Mouse (Mus musculus) heart, embryonic 15.5 days (tissue): ENCODE measurements around the gene Sdr39u1. TPM values are rescaled to one million over a fixed set of nuclear protein-coding genes. Genes with fewer than 3 reads are reported as not detected.

Experiments used
- ATAC-seq: fragments of 200-750 bp; cut with Nextera tagmentation; replicated peaks from 2 replicates; pipeline ENCODE4 v1.8.0; 2017; ENCODE audit warnings: low read depth, moderate TSS enrichment; ENCODE audit not compliant: insufficient number of reproducible peaks, insufficient read depth, low FRiP score
- H3K27ac ChIP-seq: fragments of 300-500 bp; sonication (generic); 2 replicates; pipeline ENCODE4 v1.5.1; 2015; ENCODE audit warnings: mild to moderate bottlenecking, inconsistent platforms
- H3K27me3 ChIP-seq: fragments of 300-500 bp; sonication (generic); 2 replicates; pipeline ENCODE4 v1.6.1; 2015; ENCODE audit warnings: inconsistent platforms
- H3K36me3 ChIP-seq: fragments of 300-500 bp; sonication (generic); 2 replicates; pipeline ENCODE4 v1.6.1; 2015; ENCODE audit warnings: mild to moderate bottlenecking, inconsistent platforms
- H3K4me1 ChIP-seq: fragments of 300-500 bp; sonication (generic); replicated peaks from 2 replicates; pipeline ENCODE4 v1.6.1; 2015; ENCODE audit warnings: inconsistent platforms
- H3K4me2 ChIP-seq: fragments of 300-500 bp; sonication (generic); 2 replicates; pipeline ENCODE4 v1.6.1; 2015; ENCODE audit warnings: inconsistent platforms, mild to moderate bottlenecking, moderate library complexity
- H3K4me3 ChIP-seq: fragments of 300-500 bp; sonication (generic); 2 replicates; pipeline ENCODE4 v1.5.1; 2015; ENCODE audit warnings: mild to moderate bottlenecking, inconsistent platforms
- H3K9ac ChIP-seq: fragments of 300-500 bp; sonication (generic); 2 replicates; pipeline ENCODE4 v1.6.1; 2015; ENCODE audit warnings: mild to moderate bottlenecking, inconsistent platforms
- H3K9me3 ChIP-seq: fragments of 300-500 bp; sonication (generic); replicated peaks from 2 replicates; pipeline ENCODE4 v1.6.1; 2016; ENCODE audit warnings: inconsistent platforms
- WGBS: fragments of 180-500 bp; shearing (Covaris S2); methylation state at CpG from one replicate; pipeline ENCODE4 v1.1.7; 2015; ENCODE audit warnings: mixed read lengths; 5-methylcytosine and 5-hydroxymethylcytosine counted together
- polyA plus RNA-seq: library from polyadenylated mRNA; unstranded; fragments of >200 nt; fragmentation: Nextera tagmentation; extraction: Ambion mirVana; gene quantifications from 2 replicates; pipeline ENCODE4 v1.2.1, GENCODE M21; 2015

The Sdr39u1 gene
- polyA plus RNA-seq, 1 experiment from 2014 or later: 45.3 TPM

DNA sequence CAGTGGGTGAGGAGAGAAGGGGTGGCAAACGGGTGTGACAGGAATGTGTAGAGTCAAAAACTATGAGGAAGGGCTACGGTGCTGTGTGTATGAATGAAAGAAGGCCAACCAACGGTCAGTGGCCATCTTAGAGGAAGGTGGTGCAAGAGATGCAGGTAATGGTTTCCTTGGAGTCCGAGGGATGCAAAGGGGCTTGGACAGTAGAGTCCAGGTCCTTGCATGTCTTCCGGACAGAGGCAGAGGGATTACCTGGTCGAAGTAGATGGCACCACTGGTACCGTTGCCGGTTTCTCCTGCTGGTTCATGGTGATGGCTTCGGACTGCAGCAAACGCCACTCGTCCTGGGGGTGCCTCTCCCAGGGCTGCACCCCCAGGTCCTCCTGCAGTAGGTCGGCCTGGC, 16.4 kb downstream of the Sdr39u1 start:
- H3K4me2 ChIP-seq: peak overlapping the region; percentile 68; the same call in 1 of the 2 replicates
- H3K9me3 ChIP-seq: no peaks in the 10 kb centered on the region
- no peak overlapping the region for H3K4me3 ChIP-seq
- H3K27me3 ChIP-seq: no peaks in the 10 kb centered on the region
- no peak for ATAC-seq
- H3K36me3 ChIP-seq: peaks cover 20% of the 10 kb centered on the region
- no peak overlapping the region for H3K9ac ChIP-seq
- peak overlapping the region; percentile 97 for H3K27ac ChIP-seq
- H3K4me1 ChIP-seq: peaks cover 31% of the 10 kb centered on the region
- WGBS: 84% methylated on average over 12 of the region's 12 CpGs

DNA sequence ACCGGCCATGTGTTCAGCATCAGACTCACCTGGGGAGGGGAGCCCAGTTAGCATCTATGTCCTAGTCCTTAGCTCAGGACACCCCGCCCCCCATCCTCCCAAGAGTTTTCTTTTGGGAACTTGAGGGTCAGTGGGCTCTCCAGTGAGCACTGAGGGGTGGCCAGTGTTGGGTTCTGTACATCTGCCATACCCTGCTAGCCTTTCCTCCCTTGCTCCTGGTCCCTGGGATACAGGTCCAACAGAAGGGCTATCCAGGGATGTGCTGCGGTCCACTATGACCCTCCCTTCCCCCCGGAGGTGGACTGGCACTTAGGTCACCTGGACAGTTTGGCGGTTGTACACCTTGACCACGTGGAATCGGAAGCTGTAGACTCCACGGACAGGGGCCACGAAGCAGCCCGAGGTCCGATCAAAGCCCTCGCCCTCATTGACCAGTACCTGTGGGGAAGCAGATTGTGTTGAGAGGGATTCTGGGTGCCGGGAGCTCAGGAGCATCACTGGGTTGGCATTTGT, 16.9 kb downstream of the Sdr39u1 start:
- H3K4me3 ChIP-seq: no peak overlapping the region
- no peak overlapping the region for H3K9ac ChIP-seq
- no peaks in the 10 kb centered on the region for H3K27me3 ChIP-seq
- no peak overlapping the region for H3K4me2 ChIP-seq
- peaks cover 35% of the 10 kb centered on the region for H3K4me1 ChIP-seq
- WGBS: 91% methylated on average over 13 of the region's 13 CpGs
- ATAC-seq: no peak
- peaks cover 16% of the 10 kb centered on the region for H3K36me3 ChIP-seq
- no peak overlapping the region for H3K27ac ChIP-seq
- no peaks in the 10 kb centered on the region for H3K9me3 ChIP-seq

DNA sequence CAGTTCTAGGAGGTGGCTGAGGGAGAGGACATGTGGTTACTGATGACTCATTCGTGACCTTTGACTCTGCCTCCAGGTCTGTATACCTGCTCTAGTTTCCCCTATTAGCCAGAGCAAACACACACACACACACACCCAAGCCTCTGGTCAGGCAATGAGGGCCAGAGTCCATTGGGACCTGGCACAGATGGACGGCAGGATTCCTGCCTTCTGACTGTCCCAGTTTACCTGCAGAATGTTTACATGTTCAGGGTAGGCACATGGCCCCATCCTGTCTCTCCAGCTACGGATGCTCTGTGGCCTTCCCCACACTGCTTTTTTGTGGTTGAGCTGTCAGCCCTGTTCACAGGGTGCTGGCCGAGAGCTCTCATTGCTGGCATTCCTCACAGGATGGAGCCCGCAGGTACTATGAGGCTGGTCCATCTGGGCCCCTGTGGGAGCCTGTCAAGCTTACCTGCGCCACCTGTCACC, 17.9 kb downstream of the Sdr39u1 start:
- Histone ChIP-seq H3K4me2 (no peak overlapping the region), H3K4me1 (peaks cover 41% of the 10 kb centered on the region), H3K27ac (no peak overlapping the region), H3K9ac (no peak overlapping the region), H3K27me3 (no peaks in the 10 kb centered on the region), H3K9me3 (no peaks in the 10 kb centered on the region), H3K36me3 (peaks cover 6% of the 10 kb centered on the region; the same call in 1 of the 2 replicates), H3K4me3 (no peak overlapping the region)
- ATAC-seq: no peak
- WGBS: 56% methylated on average over 6 of the region's 6 CpGs

DNA sequence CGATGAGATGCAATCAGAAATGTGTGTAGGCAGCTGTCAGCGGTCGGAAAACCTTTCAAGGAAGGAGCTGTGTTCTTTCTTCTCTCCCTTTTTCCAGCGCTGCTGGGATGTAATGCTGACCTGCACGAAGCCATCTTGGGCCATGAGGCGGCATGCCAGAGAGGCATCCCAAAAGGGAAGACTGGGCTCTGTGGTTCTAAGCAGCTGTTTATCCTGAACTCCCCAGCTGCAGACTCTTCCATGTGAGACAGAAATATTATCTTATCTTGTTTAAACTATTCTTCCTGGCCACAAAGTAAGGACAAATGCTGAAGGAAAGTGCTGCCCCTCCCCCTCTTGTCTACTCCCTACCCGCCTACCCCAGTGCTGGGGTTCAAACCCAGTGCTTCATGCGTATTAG, 19.1 kb downstream of the Sdr39u1 start:
- H3K4me3 ChIP-seq: no peak overlapping the region
- H3K9ac ChIP-seq: no peak overlapping the region
- no peaks in the 10 kb centered on the region for H3K27me3 ChIP-seq
- no peak overlapping the region for H3K27ac ChIP-seq
- peaks cover 29% of the 10 kb centered on the region for H3K4me1 ChIP-seq
- no peaks in the 10 kb centered on the region for H3K9me3 ChIP-seq
- no peaks in the 10 kb centered on the region for H3K36me3 ChIP-seq
- H3K4me2 ChIP-seq: no peak overlapping the region
- 69% methylated on average over 8 of the region's 8 CpGs for WGBS
- ATAC-seq: no peak

DNA sequence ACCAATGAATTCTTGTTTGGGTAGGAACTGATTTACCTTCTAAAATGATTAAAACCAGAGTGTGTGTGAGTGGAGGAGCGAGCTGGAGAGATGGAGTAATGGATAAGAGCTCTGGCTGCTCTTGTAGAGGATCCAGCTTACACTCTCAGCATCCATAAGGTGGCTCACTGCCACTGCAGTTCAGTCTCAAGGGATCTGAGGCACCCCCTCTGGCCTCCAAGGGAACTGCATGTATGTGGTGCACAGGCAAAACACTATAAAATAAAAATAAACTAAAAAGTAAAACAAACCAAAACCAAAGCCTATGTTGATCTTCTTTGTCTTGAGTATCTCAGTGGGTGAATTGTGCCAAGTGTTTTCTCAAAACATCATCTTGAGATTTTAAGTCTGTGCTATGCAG, 20.5 kb downstream of the Sdr39u1 start:
- no peaks in the 10 kb centered on the region for H3K9me3 ChIP-seq
- H3K4me3 ChIP-seq: no peak overlapping the region
- ATAC-seq: no peak
- H3K27me3 ChIP-seq: no peaks in the 10 kb centered on the region
- no peaks in the 10 kb centered on the region for H3K36me3 ChIP-seq
- peaks cover 23% of the 10 kb centered on the region for H3K4me1 ChIP-seq
- no peak overlapping the region for H3K4me2 ChIP-seq
- H3K27ac ChIP-seq: no peak overlapping the region
- no peak overlapping the region for H3K9ac ChIP-seq
- 26% methylated on average over 1 of the region's 1 CpGs for WGBS

DNA sequence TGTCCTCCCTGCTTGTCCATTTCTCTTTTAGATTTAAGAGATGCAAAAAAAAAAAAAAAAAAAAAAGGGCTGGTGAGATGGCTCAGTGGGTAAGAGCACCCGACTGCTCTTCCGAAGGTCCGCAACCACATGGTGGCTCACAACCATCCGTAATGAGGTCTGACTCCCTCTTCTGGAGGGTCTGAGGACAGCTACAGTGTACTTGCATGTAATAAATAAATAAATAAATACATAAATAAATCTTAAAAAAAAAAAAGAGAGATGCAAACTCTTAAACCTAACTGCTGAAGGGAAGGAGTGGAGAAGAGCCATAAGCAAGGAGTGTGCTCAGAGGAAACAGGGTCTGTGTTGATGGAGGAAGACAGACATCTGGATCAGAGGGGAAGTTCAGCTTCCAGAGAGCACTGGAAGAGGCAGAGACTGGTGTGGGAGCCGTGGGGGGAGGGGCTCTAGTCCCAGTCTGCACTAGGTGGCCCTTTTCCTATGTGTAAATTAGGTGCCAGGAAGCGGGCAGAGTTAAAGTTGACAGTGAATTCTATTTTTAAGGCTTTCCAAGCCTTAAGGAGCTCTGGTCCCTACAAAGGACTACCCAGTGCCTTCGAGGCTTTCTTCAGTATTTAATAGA, 21.7 kb downstream of the Sdr39u1 start:
- Histone ChIP-seq H3K27ac (no peak overlapping the region), H3K27me3 (no peaks in the 10 kb centered on the region), H3K9ac (no peak overlapping the region), H3K4me3 (no peak overlapping the region), H3K36me3 (no peaks in the 10 kb centered on the region), H3K4me1 (peaks cover 23% of the 10 kb centered on the region), H3K9me3 (no peaks in the 10 kb centered on the region), H3K4me2 (no peak overlapping the region; the same call in 1 of the 2 replicates)
- 13% methylated on average over 7 of the region's 7 CpGs for WGBS
- no peak for ATAC-seq

DNA sequence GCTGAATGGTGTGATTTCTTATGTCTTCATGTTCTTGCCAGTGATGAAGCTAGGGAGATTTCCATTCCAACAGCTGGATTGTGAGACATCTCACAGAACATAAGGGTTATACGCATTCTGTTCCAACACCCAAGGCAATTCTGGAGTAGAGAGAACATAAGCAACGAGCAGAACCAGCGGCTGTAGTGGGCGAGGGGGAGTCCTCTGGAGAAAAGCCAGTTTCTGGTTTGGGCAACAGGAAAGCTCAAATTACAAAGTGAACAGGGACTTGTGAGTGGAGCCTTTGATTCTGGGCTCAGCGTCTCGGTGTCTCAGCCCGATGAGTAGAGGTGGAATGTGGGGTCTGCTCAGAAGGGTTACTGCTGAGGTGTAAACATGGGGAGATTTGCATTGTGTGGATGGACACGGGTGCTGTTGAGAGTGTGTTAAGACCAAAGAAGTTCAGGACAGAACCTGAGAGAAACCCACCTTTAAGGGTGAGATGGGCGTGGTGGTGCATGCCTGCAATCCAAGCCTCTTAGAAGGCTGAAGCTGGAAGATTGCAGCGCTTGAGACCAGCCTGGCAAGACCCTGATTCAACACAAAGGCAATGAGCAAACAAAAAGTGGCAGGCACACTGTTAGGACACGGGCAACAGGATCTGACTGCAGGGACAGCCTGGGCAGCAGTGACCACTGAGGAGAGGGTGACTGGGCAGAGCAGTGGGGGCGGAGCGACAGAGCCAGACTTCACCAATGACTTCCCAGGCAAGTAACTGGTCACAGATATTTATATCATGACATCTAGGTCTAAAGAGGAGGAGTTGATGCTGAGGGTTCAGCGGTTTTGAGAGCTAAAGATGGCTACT, 22.4 kb downstream of the Sdr39u1 start:
- Histone ChIP-seq H3K27ac (no peak overlapping the region), H3K4me2 (peak overlapping the region; percentile 30), H3K27me3 (no peaks in the 10 kb centered on the region), H3K9ac (no peak overlapping the region), H3K4me1 (peaks cover 29% of the 10 kb centered on the region), H3K9me3 (no peaks in the 10 kb centered on the region), H3K36me3 (no peaks in the 10 kb centered on the region), H3K4me3 (no peak overlapping the region)
- no peak for ATAC-seq
- 12% methylated on average over 14 of the region's 14 CpGs for WGBS

DNA sequence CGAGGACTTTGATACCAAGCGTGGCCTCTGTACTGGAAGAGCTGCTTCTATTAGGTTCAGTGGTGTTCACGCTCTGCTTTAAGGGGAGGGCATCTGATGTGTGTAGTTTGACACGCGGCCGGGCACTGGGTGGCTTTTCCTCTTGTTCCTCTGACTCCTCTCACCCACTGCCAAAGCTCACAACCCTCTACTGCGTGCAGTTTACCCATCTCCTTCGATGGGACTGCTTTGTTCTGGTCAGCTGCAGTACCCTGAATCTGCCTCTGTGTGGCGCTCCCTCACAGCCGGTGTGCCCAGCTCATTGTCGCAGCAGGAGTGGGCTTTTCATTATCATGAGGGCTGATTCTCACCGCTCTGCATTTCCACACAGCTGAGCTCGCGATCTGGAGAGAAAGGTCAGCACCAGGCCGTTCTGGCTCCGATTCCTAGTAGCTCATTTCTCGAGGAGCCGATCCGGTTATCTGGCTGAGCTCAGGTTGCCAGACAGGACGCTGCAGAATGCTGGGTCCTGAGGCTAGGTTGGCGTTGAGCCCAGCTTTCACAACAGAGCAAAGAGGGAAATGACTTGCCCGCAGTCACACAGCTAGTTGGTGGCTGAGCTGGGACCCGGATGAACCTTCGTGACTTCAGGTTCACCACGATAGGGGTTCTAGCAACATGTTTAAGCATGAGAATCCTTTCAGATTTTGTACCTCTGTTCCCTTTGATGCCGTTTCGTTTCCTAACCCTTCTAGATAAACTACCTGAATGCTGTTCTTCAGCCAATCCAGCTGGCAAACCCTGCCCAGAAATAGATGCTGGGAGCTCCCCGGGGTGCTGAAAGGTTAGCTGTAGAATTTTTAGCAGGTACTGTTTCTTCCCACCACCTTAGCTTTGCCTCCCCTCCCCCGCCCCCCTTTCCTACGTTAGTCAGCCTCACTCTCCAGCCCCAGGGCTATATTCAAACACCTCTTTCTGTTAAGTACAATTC, 26.1 kb downstream of the Sdr39u1 start:
- H3K4me3 ChIP-seq: peak overlapping the region; percentile 17; the same call in 1 of the 2 replicates
- 13% methylated on average over 30 of the region's 30 CpGs for WGBS

DNA sequence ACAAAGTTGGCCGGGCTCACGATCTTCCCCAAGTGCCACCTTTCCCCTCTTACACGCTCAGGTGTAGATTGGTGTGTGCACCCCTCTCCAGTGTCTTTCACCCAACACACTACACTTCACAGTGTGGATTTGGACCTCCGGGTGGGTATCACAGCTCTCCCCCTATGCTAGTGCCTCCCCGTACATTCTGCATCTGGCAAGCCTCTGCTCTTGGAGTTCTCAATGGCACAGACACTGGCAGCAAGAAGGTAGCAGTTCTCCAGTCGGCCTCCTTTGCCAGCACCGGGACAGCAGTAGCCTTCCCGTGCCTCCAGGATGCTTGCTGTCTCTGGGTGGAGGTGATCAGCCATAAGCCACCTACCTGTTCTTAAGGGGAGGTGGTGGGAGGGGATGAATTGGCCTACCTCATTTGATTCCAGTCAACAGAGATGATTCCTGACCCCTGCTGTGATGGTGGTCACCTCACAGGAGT, 26.8 kb downstream of the Sdr39u1 start:
- Histone ChIP-seq H3K4me3 (no peak overlapping the region), H3K36me3 (peaks cover 40% of the 10 kb centered on the region), H3K9ac (peak overlapping the region; percentile 29; the same call in 1 of the 2 replicates), H3K4me2 (peak overlapping the region; percentile 40), H3K27ac (no peak overlapping the region), H3K27me3 (no peaks in the 10 kb centered on the region), H3K9me3 (no peaks in the 10 kb centered on the region), H3K4me1 (peaks cover 25% of the 10 kb centered on the region)
- WGBS: 82% methylated on average over 8 of the region's 8 CpGs
- ATAC-seq: no peak

More for the DNA sequence above, 26.1 kb downstream of the Sdr39u1 start:
- Histone ChIP-seq H3K27ac (no peak overlapping the region), H3K4me1 (peaks cover 29% of the 10 kb centered on the region), H3K9ac (peak overlapping the region; percentile 29; the same call in 1 of the 2 replicates), H3K4me2 (peak overlapping the region; percentile 40), H3K36me3 (peaks cover 33% of the 10 kb centered on the region), H3K27me3 (no peaks in the 10 kb centered on the region), H3K9me3 (no peaks in the 10 kb centered on the region)
- peak; percentile 58 for ATAC-seq

DNA sequence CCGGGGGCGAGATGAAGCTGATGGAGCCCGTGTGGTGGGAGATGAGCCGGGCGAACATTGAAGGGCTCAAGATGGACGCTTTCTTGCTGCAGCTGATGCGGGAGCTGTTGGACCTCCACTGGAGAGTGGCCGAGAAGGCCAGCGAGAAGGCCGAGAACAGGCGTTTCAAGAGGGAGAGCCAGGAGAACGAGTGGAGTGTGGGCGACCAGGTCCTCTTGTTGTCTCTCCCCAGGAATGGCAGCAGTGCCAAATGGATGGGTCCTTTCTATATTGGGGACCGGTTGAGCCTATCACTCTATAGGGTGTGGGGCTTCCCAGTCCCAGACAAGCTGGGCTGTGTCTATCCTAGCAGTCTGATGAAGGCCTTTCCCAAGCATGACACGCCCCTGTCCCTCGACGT, 27.5 kb downstream of the Sdr39u1 start:
- WGBS: 83% methylated on average over 17 of the region's 17 CpGs
- ATAC-seq: no peak
- Histone ChIP-seq H3K36me3 (peaks cover 47% of the 10 kb centered on the region), H3K9ac (no peak overlapping the region), H3K27me3 (no peaks in the 10 kb centered on the region), H3K9me3 (no peaks in the 10 kb centered on the region), H3K4me2 (no peak overlapping the region), H3K4me1 (peaks cover 18% of the 10 kb centered on the region), H3K27ac (no peak overlapping the region), H3K4me3 (no peak overlapping the region)
